Mouse (Mus musculus) intestine, embryonic 16.5 days (tissue): ENCODE measurements around the gene Grin2d. TPM values are rescaled to one million over a fixed set of nuclear protein-coding genes. Genes with fewer than 3 reads are reported as not detected.
A peak's percentile ranks its signal among the peaks of the same experiment; 100 is the strongest.

Source experiments
- ATAC-seq: fragments of 200-750 bp; cut with Nextera tagmentation; 2 replicates; pipeline ENCODE4 v1.8.0; 2017; ENCODE audit warnings: moderate TSS enrichment, moderate library complexity
- H3K27ac ChIP-seq: fragments of 300-500 bp; sonication (generic); 2 replicates; pipeline ENCODE4 v1.5.1; 2014; ENCODE audit warnings: mild to moderate bottlenecking, low read length
- H3K27me3 ChIP-seq: fragments of 300-500 bp; sonication (generic); replicated peaks from 2 replicates; pipeline ENCODE4 v1.6.1; 2014; ENCODE audit warnings: low read length, control low read depth, mixed read lengths; ENCODE audit not compliant: control insufficient read depth, insufficient read depth
- H3K36me3 ChIP-seq: fragments of 300-500 bp; sonication (generic); 2 replicates; pipeline ENCODE4 v1.6.1; 2014; ENCODE audit warnings: low read length, control low read depth; ENCODE audit not compliant: control insufficient read depth, insufficient read depth
- H3K4me1 ChIP-seq: fragments of 300-500 bp; sonication (generic); 2 replicates; pipeline ENCODE4 v1.6.1; 2014; ENCODE audit warnings: low read length, control low read depth, mixed read lengths; ENCODE audit not compliant: control insufficient read depth, insufficient read depth
- H3K4me2 ChIP-seq: fragments of 300-500 bp; sonication (generic); 2 replicates; pipeline ENCODE4 v1.6.1; 2014; ENCODE audit warnings: low read depth, low read length, control low read depth
- H3K4me3 ChIP-seq: fragments of 300-500 bp; sonication (generic); 2 replicates; pipeline ENCODE4 v1.5.1; 2014; ENCODE audit warnings: mild to moderate bottlenecking, low read length
- H3K9ac ChIP-seq: fragments of 300-500 bp; sonication (generic); 2 replicates; pipeline ENCODE4 v1.6.1; 2014; ENCODE audit warnings: low read depth, low read length
- H3K9me3 ChIP-seq: fragments of 300-500 bp; sonication (generic); 2 replicates; pipeline ENCODE4 v1.6.1; 2016; ENCODE audit warnings: low read length, control low read depth; ENCODE audit not compliant: control insufficient read depth
- WGBS: fragments of 180-500 bp; shearing (Covaris S2); extraction: QIAGEN DNeasy Blood & Tissue Kit; methylation state at CpG from one replicate; pipeline ENCODE4 v1.1.7; 2014; 5-methylcytosine and 5-hydroxymethylcytosine counted together
- polyA plus RNA-seq: library from polyadenylated mRNA; unstranded; fragments of >200 nt; fragmentation: Nextera tagmentation; extraction: Ambion mirVana; gene quantifications from 2 replicates; pipeline ENCODE4 v1.2.1, GENCODE M21; 2015

The Grin2d gene
- polyA plus RNA-seq, 1 experiment from 2014 or later = 0.31 TPM

- Histone ChIP-seq H3K4me1 (no peaks in the 10 kb centered on the region), H3K4me3 (no peak overlapping the region), H3K9me3 (no peaks in the 10 kb centered on the region), H3K36me3 (peaks cover 44% of the 10 kb centered on the region), H3K27me3 (no peaks in the 10 kb centered on the region), H3K4me2 (no peak overlapping the region), H3K9ac (no peak overlapping the region), H3K27ac (no peak overlapping the region)
- no peak for ATAC-seq
- WGBS = 94% methylated on average over 4 of the region's 4 CpGs
Measured at GRCm38 (mm10) chr7:45880531-45880930, 2.4 kb upstream of the Grin2d start.

GRCm38 (mm10) chr7:45876895-45877294 is 1.3 kb downstream of the Grin2d start:
- Histone ChIP-seq H3K4me1 (peaks cover 17% of the 10 kb centered on the region), H3K4me2 (no peak overlapping the region), H3K27me3 (no peaks in the 10 kb centered on the region), H3K27ac (no peak overlapping the region), H3K36me3 (peaks cover 33% of the 10 kb centered on the region), H3K9ac (no peak overlapping the region), H3K4me3 (no peak overlapping the region), H3K9me3 (no peaks in the 10 kb centered on the region)
- no peak for ATAC-seq
- WGBS = 97% methylated on average over 7 of the region's 7 CpGs

- H3K27ac ChIP-seq = peak overlapping the region; percentile 97
Measured at GRCm38 (mm10) chr7:45873061-45873947, 4.9 kb downstream of the Grin2d start.

GRCm38 (mm10) chr7:45872624-45873023 is 5.6 kb downstream of the Grin2d start, which contains the start of gene Kdelr1:
Kdelr1 (plus strand) TSS chr7:45872772.
- Histone ChIP-seq H3K9me3 (no peaks in the 10 kb centered on the region), H3K27ac (peak within 1 kb of the TSS; percentile 97), H3K4me2 (peak within 1 kb of the TSS; percentile 71), H3K9ac (peak within 1 kb of the TSS; percentile 98), H3K36me3 (peaks cover 8% of the 10 kb centered on the region), H3K4me1 (peaks cover 48% of the 10 kb centered on the region), H3K27me3 (peaks cover 26% of the 10 kb centered on the region), H3K4me3 (peak within 1 kb of the TSS; percentile 68)
- WGBS = under 1% methylated on average over 18 of the region's 18 CpGs
- ATAC-seq = peak; percentile 75

More at GRCm38 (mm10) chr7:45873061-45873947, 4.9 kb downstream of the Grin2d start:
- peaks cover 42% of the 10 kb centered on the region for H3K4me1 ChIP-seq
- peak overlapping the region; percentile 68 for H3K4me3 ChIP-seq
- H3K36me3 ChIP-seq = peaks cover 8% of the 10 kb centered on the region
- H3K27me3 ChIP-seq = peaks cover 21% of the 10 kb centered on the region
- H3K4me2 ChIP-seq = peak overlapping the region; percentile 71
- ATAC-seq = peak; percentile 66
- WGBS = 1% methylated on average over 27 of the region's 28 CpGs
- peak overlapping the region; percentile 98 for H3K9ac ChIP-seq
- H3K9me3 ChIP-seq = no peaks in the 10 kb centered on the region

GRCm38 (mm10) chr7:45870282-45871058 is 7.7 kb downstream of the Grin2d start:
- peaks cover under 1% of the 10 kb centered on the region; the same call in 1 of the 2 replicates for H3K36me3 ChIP-seq
- H3K27ac ChIP-seq = no peak overlapping the region
- H3K9me3 ChIP-seq = no peaks in the 10 kb centered on the region
- peak overlapping the region; percentile 35 for H3K4me3 ChIP-seq
- H3K9ac ChIP-seq = peak overlapping the region; percentile 63
- WGBS = 2% methylated on average over 30 of the region's 30 CpGs
- H3K4me2 ChIP-seq = peak overlapping the region; percentile 62
- H3K27me3 ChIP-seq = peaks cover 26% of the 10 kb centered on the region
- H3K4me1 ChIP-seq = peaks cover 61% of the 10 kb centered on the region
- no peak for ATAC-seq

- Histone ChIP-seq H3K4me1 (peaks cover 56% of the 10 kb centered on the region), H3K27ac (no peak overlapping the region), H3K4me2 (peak overlapping the region; percentile 62), H3K36me3 (no peaks in the 10 kb centered on the region), H3K9ac (peak overlapping the region; percentile 63), H3K9me3 (no peaks in the 10 kb centered on the region), H3K27me3 (peaks cover 26% of the 10 kb centered on the region), H3K4me3 (peak overlapping the region; percentile 13)
- 5% methylated on average over 14 of the region's 14 CpGs for WGBS
- no peak for ATAC-seq
Measured at GRCm38 (mm10) chr7:45869787-45870186, 8.4 kb downstream of the Grin2d start.

- Histone ChIP-seq H3K4me3 (no peak overlapping the region; the same call in 1 of the 2 replicates), H3K27ac (no peak overlapping the region), H3K9me3 (no peaks in the 10 kb centered on the region), H3K9ac (peak overlapping the region; percentile 63), H3K36me3 (no peaks in the 10 kb centered on the region), H3K4me1 (peaks cover 50% of the 10 kb centered on the region), H3K4me2 (peak overlapping the region; percentile 62), H3K27me3 (peaks cover 26% of the 10 kb centered on the region)
- 19% methylated on average over 8 of the region's 8 CpGs for WGBS
- no peak for ATAC-seq
Measured at GRCm38 (mm10) chr7:45869107-45869670, 9.0 kb downstream of the Grin2d start.

- no peak for ATAC-seq
- peaks cover 44% of the 10 kb centered on the region for H3K4me1 ChIP-seq
- WGBS = 37% methylated on average over 2 of the region's 2 CpGs
- H3K27ac ChIP-seq = peak overlapping the region; percentile 59; the same call in 1 of the 2 replicates
- no peaks in the 10 kb centered on the region for H3K9me3 ChIP-seq
- H3K27me3 ChIP-seq = peaks cover 26% of the 10 kb centered on the region
- H3K36me3 ChIP-seq = no peaks in the 10 kb centered on the region
- H3K9ac ChIP-seq = no peak overlapping the region
- no peak overlapping the region for H3K4me3 ChIP-seq
- peak overlapping the region; percentile 20; the same call in 1 of the 2 replicates for H3K4me2 ChIP-seq
Measured at GRCm38 (mm10) chr7:45867871-45868270, 10.3 kb downstream of the Grin2d start.
